Mouse (Mus musculus): ENCODE data around the gene Eml4. TPM values are rescaled to one million over a fixed set of nuclear protein-coding genes. Genes with fewer than 3 reads are reported as not detected.

Gene Eml4
- total RNA-seq, 2 experiments from 2014 or later, result 38.0 to 79.6 TPM

GRCm38 (mm10) chr17:83482817-83483536 is 132.2 kb downstream of the Eml4 start:
- ATAC-seq (replicated peaks; ENCODE audit: poor library complexity), result no peak

- no peak for ATAC-seq (replicated peaks; ENCODE audit: poor library complexity)
Measured at GRCm38 (mm10) chr17:83483784-83484183, 133.1 kb downstream of the Eml4 start.

GRCm38 (mm10) chr17:83487762-83488161 is 137.0 kb downstream of the Eml4 start:
- ATAC-seq (replicated peaks; ENCODE audit: poor library complexity), result no peak

GRCm38 (mm10) chr17:83498889-83499288 is 148.2 kb downstream of the Eml4 start:
- no peak for ATAC-seq (replicated peaks; ENCODE audit: poor library complexity)

GRCm38 (mm10) chr17:83499692-83500091 is 149.0 kb downstream of the Eml4 start:
- no peak for ATAC-seq (replicated peaks; ENCODE audit: poor library complexity)

- no peak for ATAC-seq (replicated peaks; ENCODE audit: poor library complexity)
Measured at GRCm38 (mm10) chr17:83503693-83504092, 153.0 kb downstream of the Eml4 start.

- ATAC-seq (replicated peaks; ENCODE audit: poor library complexity), result no peak
Measured at GRCm38 (mm10) chr17:83512130-83512529, 161.4 kb downstream of the Eml4 start.

GRCm38 (mm10) chr17:83513655-83514212 is 163.0 kb downstream of the Eml4 start:
- ATAC-seq (replicated peaks; ENCODE audit: poor library complexity), result peak; percentile 38

- peak; percentile 92 for ATAC-seq (replicated peaks; ENCODE audit: poor library complexity)
Measured at GRCm38 (mm10) chr17:83514213-83514701, 163.5 kb downstream of the Eml4 start.

GRCm38 (mm10) chr17:83517280-83518015 is 166.7 kb downstream of the Eml4 start, which contains the start of gene Cox7a2l:
Cox7a2l (minus strand) TSS chr17:83517330.
- no peak for ATAC-seq (replicated peaks; ENCODE audit: poor library complexity)

- no peak for ATAC-seq (replicated peaks; ENCODE audit: poor library complexity)
Measured at GRCm38 (mm10) chr17:83521881-83522280, 171.2 kb downstream of the Eml4 start.

GRCm38 (mm10) chr17:83522590-83523379 is 172.1 kb downstream of the Eml4 start:
- no peak for ATAC-seq (replicated peaks; ENCODE audit: poor library complexity)

GRCm38 (mm10) chr17:83524753-83525152 is 174.0 kb downstream of the Eml4 start:
- ATAC-seq (replicated peaks; ENCODE audit: poor library complexity), result no peak

GRCm38 (mm10) chr17:83525596-83525995 is 174.9 kb downstream of the Eml4 start:
- peak; percentile 15; the same call in 1 of the 2 replicates for ATAC-seq (replicated peaks; ENCODE audit: poor library complexity)

GRCm38 (mm10) chr17:83526091-83526561 is 175.4 kb downstream of the Eml4 start:
- ATAC-seq (replicated peaks; ENCODE audit: poor library complexity), result peak; percentile 23; the same call in 1 of the 2 replicates

- ATAC-seq (replicated peaks; ENCODE audit: poor library complexity), result peak; percentile 89
Measured at GRCm38 (mm10) chr17:83526624-83527532, 176.1 kb downstream of the Eml4 start.

GRCm38 (mm10) chr17:83527651-83528381 is 177.1 kb downstream of the Eml4 start:
- ATAC-seq (replicated peaks; ENCODE audit: poor library complexity), result peak; percentile 52
